Mouse (Mus musculus) heart, postnatal 25 days (tissue): ENCODE results near the gene Uba5. TPM values are rescaled to one million over a fixed set of nuclear protein-coding genes. Genes with fewer than 3 reads are reported as not detected.

ENCODE experiments used
- DNase-seq: peaks from one replicate; pipeline ENCODE4 v3.0.0; 2022; ENCODE audit warnings: low spot score
- intact Hi-C: fragments of 180-260 bp; cut with DNase I; formaldehyde crosslinking; loops from one replicate; pipeline ENCODE4 v1.15.1; 2025
- total RNA-seq, 2 experiments: library from RNA; stranded (reverse); gene quantifications; 2 replicates each; pipeline ENCODE4 v1.2.3; 2021

The Uba5 gene
- total RNA-seq, result 10 to 100 TPM; 15.9 to 16.1 TPM

GRCm38 (mm10) chr9:104062430-104063243 lies at the start of gene Uba5:
Gene Uba5 (minus strand): TSS chr9:104063134.
- intact Hi-C loops, result no loop called here
- DNase-seq, result peak; percentile 44

- intact Hi-C loops, result no loop called here
- DNase-seq, result no peak
Observed at GRCm38 (mm10) chr9:104109151-104109550, 46.2 kb upstream of the Uba5 start.

DNA sequence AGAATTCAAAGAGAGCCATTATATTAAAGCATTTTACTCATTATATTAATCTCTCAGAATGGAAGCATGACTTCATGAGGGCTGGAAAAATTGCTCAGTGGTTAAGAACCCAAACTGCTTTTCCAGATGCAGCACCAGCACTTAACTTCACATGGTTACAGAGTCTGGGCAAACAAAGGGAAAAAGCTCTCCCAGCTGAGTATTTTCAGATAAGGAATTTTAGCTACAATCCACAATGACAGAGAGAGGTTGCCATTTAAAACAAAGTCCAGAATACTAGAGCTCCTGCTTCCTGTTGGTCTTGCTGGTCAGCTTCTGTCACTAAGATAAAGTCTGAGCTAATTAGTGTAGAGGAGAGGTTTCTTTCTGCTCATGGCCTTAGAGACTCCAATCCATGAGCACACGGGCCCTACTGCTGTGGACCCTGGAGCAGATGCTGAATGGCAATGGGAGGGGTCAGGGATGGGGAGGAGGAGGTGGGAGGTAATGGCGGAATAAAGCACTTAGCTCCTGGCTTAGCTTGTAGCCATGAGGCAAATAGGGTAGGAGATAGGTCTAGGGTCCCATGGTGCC lies 45.7 kb upstream of the Uba5 start:
- DNase-seq, result no peak
- intact Hi-C loops, result no loop called here

- intact Hi-C loops, result no loop called here
- no peak for DNase-seq
Observed at GRCm38 (mm10) chr9:104107482-104107881, 44.5 kb upstream of the Uba5 start.

GRCm38 (mm10) chr9:104106930-104107329 lies 44.0 kb upstream of the Uba5 start:
- intact Hi-C loops, result no loop called here

DNA sequence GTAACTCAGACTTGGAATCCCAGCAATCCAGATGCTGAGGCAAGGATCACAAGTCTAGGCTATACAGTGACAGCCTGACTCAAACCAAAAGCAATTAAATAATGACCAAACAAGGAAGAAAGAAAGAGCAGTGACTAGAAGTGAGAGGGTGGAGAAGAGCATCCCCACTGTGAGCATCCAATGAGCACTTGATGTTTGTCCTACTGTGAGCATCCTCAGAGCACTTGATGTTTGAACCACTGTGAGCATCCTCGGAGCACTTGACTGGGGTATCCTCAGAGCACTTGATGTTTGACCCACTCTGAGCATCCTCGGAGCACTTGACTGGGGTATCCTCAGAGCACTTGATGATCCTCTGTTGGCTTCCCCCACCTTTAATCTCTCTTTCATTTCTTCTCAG lies 42.1 kb upstream of the Uba5 start:
- intact Hi-C loops, result no loop called here
- DNase-seq, result no peak

More at GRCm38 (mm10) chr9:104106930-104107329, 44.0 kb upstream of the Uba5 start:
- DNase-seq, result no peak

GRCm38 (mm10) chr9:104102901-104103300 lies 40.0 kb upstream of the Uba5 start:
- intact Hi-C loops, result no loop called here
- DNase-seq, result no peak

DNA sequence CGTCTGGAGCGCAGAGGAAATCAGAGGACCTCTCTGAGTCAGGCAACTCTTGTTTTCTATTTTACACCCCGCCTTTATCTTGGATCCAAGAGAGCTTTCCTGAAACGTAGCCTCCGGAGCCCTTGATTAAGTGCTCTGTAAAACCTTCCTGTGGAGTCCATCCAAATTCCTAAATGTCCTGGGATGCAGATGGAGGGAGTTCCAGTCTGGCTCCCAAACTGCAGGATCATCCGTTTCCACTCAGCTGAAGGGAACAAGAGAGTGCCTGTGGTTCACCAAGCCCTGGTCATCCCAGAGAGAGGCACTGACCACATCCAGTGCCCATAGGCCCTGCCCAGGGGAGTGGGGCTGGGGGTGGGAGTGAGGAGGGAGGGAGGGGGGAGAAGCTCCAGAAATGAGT lies 39.4 kb upstream of the Uba5 start:
- intact Hi-C loops, result no loop called here
- DNase-seq, result peak; percentile 18

- no peak for DNase-seq
- intact Hi-C loops, result no loop called here
Observed at GRCm38 (mm10) chr9:104101458-104101857, 38.5 kb upstream of the Uba5 start.

DNA sequence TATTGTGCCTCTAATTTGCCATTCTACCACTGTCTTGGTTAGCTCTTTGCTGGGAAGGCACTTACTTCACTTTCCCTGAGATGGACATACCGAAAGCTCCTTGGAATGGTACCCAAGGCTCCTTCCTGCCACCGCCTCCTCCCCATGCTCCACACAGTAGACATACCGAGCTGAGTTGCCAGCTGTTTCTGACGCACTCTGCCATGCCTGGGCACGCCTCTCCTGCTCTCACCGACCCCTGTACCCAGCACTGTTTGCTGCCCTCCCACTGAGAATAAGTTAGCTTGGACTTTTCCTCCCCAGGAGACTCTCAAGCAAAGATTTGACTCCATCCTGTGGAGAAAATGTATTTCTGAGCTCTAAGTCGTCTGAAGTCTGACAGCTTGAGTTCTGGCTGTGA lies 37.9 kb upstream of the Uba5 start:
- no peak for DNase-seq
- intact Hi-C loops, result no loop called here

DNA sequence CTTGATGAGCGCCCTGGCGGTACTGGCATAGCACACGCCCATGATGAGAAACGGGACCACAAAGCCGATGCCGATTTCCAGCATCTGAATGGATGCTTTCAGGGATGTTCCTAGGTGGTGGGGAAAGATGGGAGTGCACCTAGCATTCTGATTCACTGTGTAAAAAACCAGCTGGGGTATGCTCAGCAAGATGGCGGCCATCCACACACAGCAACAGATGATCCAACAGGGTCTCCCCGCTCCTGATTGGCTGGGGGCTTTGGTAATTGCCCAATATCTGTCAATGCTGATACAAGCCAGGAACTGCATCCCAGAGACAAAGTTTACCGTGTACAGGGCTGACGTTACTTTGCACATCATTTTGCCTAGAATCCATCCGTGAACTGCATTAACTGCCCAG lies 36.1 kb upstream of the Uba5 start:
- intact Hi-C loops, result no loop called here
- DNase-seq, result no peak

DNA sequence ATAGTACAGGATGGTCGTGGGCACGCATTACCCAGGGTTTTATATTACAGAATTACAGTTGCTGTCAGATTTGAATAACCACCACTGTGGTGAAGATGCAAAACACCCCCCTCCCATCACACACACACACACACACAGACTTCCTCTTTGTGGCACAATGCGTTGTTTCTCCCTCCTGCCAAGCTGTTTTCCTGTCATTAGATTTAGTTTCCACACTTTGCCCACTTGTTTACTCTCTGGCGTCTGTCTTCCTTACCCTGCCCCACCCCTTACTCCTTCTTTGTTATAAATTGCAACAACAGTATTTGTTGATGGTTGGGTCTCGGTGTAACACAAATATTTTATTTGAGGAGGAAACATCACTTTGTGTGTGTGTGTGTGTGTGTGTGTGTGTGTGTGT lies 35.3 kb upstream of the Uba5 start:
- intact Hi-C loops, result no loop called here
- no peak for DNase-seq

GRCm38 (mm10) chr9:104092945-104093344 lies 30.0 kb upstream of the Uba5 start:
- intact Hi-C loops, result no loop called here
- DNase-seq, result no peak

- no peak for DNase-seq
- intact Hi-C loops, result no loop called here
Observed at GRCm38 (mm10) chr9:104088555-104088954, 25.6 kb upstream of the Uba5 start.

GRCm38 (mm10) chr9:104085730-104086429 lies 22.9 kb upstream of the Uba5 start:
- intact Hi-C loops, result no loop called here
- DNase-seq, result no peak

GRCm38 (mm10) chr9:104080038-104080437 lies 17.1 kb upstream of the Uba5 start:
- DNase-seq, result no peak
- intact Hi-C loops, result no loop called here

- DNase-seq, result no peak
- intact Hi-C loops, result loop anchor here (5.0 kb wide), 1 partner anchor 78 kb away; no protein-coding TSS in a partner anchor
Observed at GRCm38 (mm10) chr9:104079379-104079778, 16.4 kb upstream of the Uba5 start.

- intact Hi-C loops, result loop anchor here (5.0 kb wide), 1 partner anchor 79 kb away; no protein-coding TSS in a partner anchor
- DNase-seq, result no peak
Observed at GRCm38 (mm10) chr9:104078780-104079179, 15.8 kb upstream of the Uba5 start.

DNA sequence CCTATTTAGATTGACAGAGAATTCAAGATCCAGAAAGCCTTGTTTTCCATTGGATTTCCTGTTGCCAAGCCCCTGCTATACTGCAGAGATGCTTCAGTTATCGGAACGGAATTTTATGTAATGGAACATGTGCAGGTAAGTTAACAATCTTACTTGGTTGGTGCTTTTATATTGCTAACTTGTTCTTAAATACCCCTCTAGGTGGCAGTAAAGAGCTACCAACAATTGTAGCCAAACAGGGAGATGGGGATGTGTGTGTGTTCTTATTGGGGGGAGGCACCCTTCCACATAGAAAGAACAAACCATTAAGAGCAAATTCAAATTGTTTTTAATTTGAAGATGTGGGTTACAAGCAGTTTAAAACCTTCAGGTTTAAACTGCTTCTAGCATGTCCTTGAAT lies 12.9 kb upstream of the Uba5 start:
- DNase-seq, result no peak
- intact Hi-C loops, result loop anchor here (5.0 kb wide), 1 partner anchor 81 kb away; no protein-coding TSS in a partner anchor

GRCm38 (mm10) chr9:104070863-104071604 lies 8.1 kb upstream of the Uba5 start:
- DNase-seq, result no peak
- intact Hi-C loops, result no loop called here
